Mouse (Mus musculus) MEL (cell line): ENCODE data around the gene Atp6v1b1. TPM values are rescaled to one million over a fixed set of nuclear protein-coding genes. Genes with fewer than 3 reads are reported as not detected.

ENCODE experiments used
- DNase-seq: peaks from one replicate; pipeline ENCODE4 v3.0.0; 2011; ENCODE audit warnings: low read depth, low spot score
- H3K27ac ChIP-seq: 2 replicates; pipeline ENCODE4 v1.5.1; 2012; ENCODE audit warnings: low read depth, mild to moderate bottlenecking, control low read depth, low read length, moderate library complexity; ENCODE audit not compliant: control insufficient read depth
- H3K27me3 ChIP-seq, 2 experiments: fragments of 150-350 bp in 1 of 2; sonication (generic) in 1 of 2; 2 replicates each; pipeline ENCODE4 v1.6.1; 2012; ENCODE audit warnings: low read length in 2 of 2, mild to moderate bottlenecking in 2 of 2, improper control_type of control experiment in 1 of 2, moderate library complexity in 1 of 2; ENCODE audit not compliant: insufficient read depth in 2 of 2, control insufficient read depth in 1 of 2
- H3K36me3 ChIP-seq, 2 experiments: 2 replicates each; pipeline ENCODE4 v1.6.1; 2012 to 2014; ENCODE audit warnings: low read length in 2 of 2, improper control_type of control experiment in 1 of 2, inconsistent platforms in 1 of 2, mild to moderate bottlenecking in 1 of 2; ENCODE audit not compliant: insufficient read depth in 2 of 2, control insufficient read depth in 1 of 2
- H3K4me1 ChIP-seq, 2 experiments: fragments of 150-350 bp in 1 of 2; sonication (generic) in 1 of 2; 2 replicates each; pipeline ENCODE4 v1.6.1; 2012; ENCODE audit warnings: low read length in 2 of 2, improper control_type of control experiment in 1 of 2, mild to moderate bottlenecking in 1 of 2; ENCODE audit not compliant: insufficient read depth in 2 of 2, control insufficient read depth in 1 of 2
- H3K4me3 ChIP-seq, 2 experiments: fragments of 150-350 bp in 1 of 2; sonication (generic) in 1 of 2; 2 replicates each; pipeline ENCODE4 v1.5.1; 2012; ENCODE audit warnings: low read depth in 2 of 2, low read length in 2 of 2, mild to moderate bottlenecking in 2 of 2, moderate library complexity in 2 of 2, control low read depth in 1 of 2, improper control_type of control experiment in 1 of 2; ENCODE audit not compliant: control insufficient read depth in 1 of 2, insufficient read depth in 1 of 2
- H3K79me2 ChIP-seq: 2 replicates; pipeline ENCODE4 v1.6.1; 2012; ENCODE audit warnings: mild to moderate bottlenecking, low read length, moderate library complexity; ENCODE audit not compliant: control insufficient read depth, poor library complexity, insufficient read depth
- H3K9ac ChIP-seq: 2 replicates; pipeline ENCODE4 v1.6.1; 2012; ENCODE audit warnings: low read depth, mild to moderate bottlenecking, control low read depth, low read length, moderate library complexity; ENCODE audit not compliant: control insufficient read depth, poor library complexity, severe bottlenecking
- H3K9me3 ChIP-seq: fragments of 150-350 bp; sonication (generic); replicated peaks from 2 replicates; pipeline ENCODE4 v1.6.1; 2012; ENCODE audit warnings: mild to moderate bottlenecking, low read length, improper control_type of control experiment, moderate library complexity; ENCODE audit not compliant: insufficient read depth
- BHLHE40 ChIP-seq: IDR thresholded peaks from 2 replicates; pipeline ENCODE4 v1.6.1; 2012; ENCODE audit warnings: low read depth, mild to moderate bottlenecking, inconsistent platforms, low read length, improper control_type of control experiment, borderline replicate concordance
- CHD2 ChIP-seq: IDR thresholded peaks from 2 replicates; pipeline ENCODE4 v1.6.1; 2011; ENCODE audit warnings: low read length, improper control_type of control experiment
- E2F4 ChIP-seq: IDR thresholded peaks from 2 replicates; pipeline ENCODE4 v1.6.1; 2011; ENCODE audit warnings: low read depth, low read length, improper control_type of control experiment, borderline replicate concordance
- ELF1 ChIP-seq: IDR thresholded peaks from 2 replicates; pipeline ENCODE4 v1.6.1; 2014; ENCODE audit warnings: low read depth, mild to moderate bottlenecking, inconsistent platforms, low read length, improper control_type of control experiment, moderate library complexity
- GATA1 ChIP-seq: IDR thresholded peaks from 2 replicates; pipeline ENCODE4 v1.6.1; 2011; ENCODE audit warnings: low read depth, low read length, improper control_type of control experiment
- HCFC1 ChIP-seq: IDR thresholded peaks from 2 replicates; pipeline ENCODE4 v1.6.1; 2012; ENCODE audit warnings: low read depth, mild to moderate bottlenecking, inconsistent platforms, low read length, improper control_type of control experiment, moderate library complexity
- JUND ChIP-seq: IDR thresholded peaks from 2 replicates; pipeline ENCODE4 v1.6.1; 2011; ENCODE audit warnings: low read depth, mild to moderate bottlenecking, improper control_type of control experiment, low read length
- MAFK ChIP-seq: IDR thresholded peaks from 2 replicates; pipeline ENCODE4 v1.6.1; 2011; ENCODE audit warnings: low read depth, mild to moderate bottlenecking, low read length, improper control_type of control experiment, borderline replicate concordance
- MAX ChIP-seq: IDR thresholded peaks from 2 replicates; pipeline ENCODE4 v1.6.1; 2011; ENCODE audit warnings: low read length, improper control_type of control experiment
- MYB ChIP-seq: IDR thresholded peaks from 2 replicates; pipeline ENCODE4 v1.6.1; 2011; ENCODE audit warnings: mild to moderate bottlenecking, low read depth, low read length, improper control_type of control experiment
- NELFE ChIP-seq: IDR thresholded peaks from 2 replicates; pipeline ENCODE4 v1.6.1; 2011; ENCODE audit warnings: low read depth, low read length, improper control_type of control experiment
- NRF1 ChIP-seq: IDR thresholded peaks from 2 replicates; pipeline ENCODE4 v1.6.1; 2014; ENCODE audit warnings: low read depth, mild to moderate bottlenecking, inconsistent platforms, low read length, improper control_type of control experiment, moderate library complexity; ENCODE audit not compliant: poor library complexity, insufficient read depth, severe bottlenecking
- POLR2AphosphoS5 ChIP-seq: IDR thresholded peaks from 2 replicates; pipeline ENCODE4 v1.6.1; 2012; ENCODE audit warnings: low read depth, borderline replicate concordance, mild to moderate bottlenecking, inconsistent platforms, low read length, moderate library complexity, mixed read lengths
- RAD21 ChIP-seq: IDR thresholded peaks from 2 replicates; pipeline ENCODE4 v1.6.1; 2011; ENCODE audit warnings: mild to moderate bottlenecking, low read depth, low read length, improper control_type of control experiment
- SIN3A ChIP-seq: IDR thresholded peaks from 2 replicates; pipeline ENCODE4 v1.6.1; 2012; ENCODE audit warnings: low read length, improper control_type of control experiment, inconsistent platforms
- SMC3 ChIP-seq: IDR thresholded peaks from 2 replicates; pipeline ENCODE4 v1.6.1; 2011; ENCODE audit warnings: low read depth, low read length, improper control_type of control experiment
- TAL1 ChIP-seq: IDR thresholded peaks from 2 replicates; pipeline ENCODE4 v1.6.1; 2012; ENCODE audit warnings: mild to moderate bottlenecking, inconsistent platforms, low read length, moderate library complexity, mixed read lengths
- TBP ChIP-seq: IDR thresholded peaks from 2 replicates; pipeline ENCODE4 v1.8.0; 2011; ENCODE audit warnings: low read depth, low read length, improper control_type of control experiment
- USF2 ChIP-seq, 2 experiments: IDR thresholded peaks; 2 replicates each; pipeline ENCODE4 v1.6.1; 2011 to 2012; ENCODE audit warnings: improper control_type of control experiment in 2 of 2, low read length in 2 of 2, borderline replicate concordance in 1 of 2, inconsistent platforms in 1 of 2, low read depth in 1 of 2, mild to moderate bottlenecking in 1 of 2; ENCODE audit not compliant: insufficient read depth in 1 of 2
- ZC3H11A ChIP-seq: IDR thresholded peaks from 2 replicates; pipeline ENCODE4 v1.6.1; 2012; ENCODE audit warnings: low read depth, mild to moderate bottlenecking, inconsistent platforms, low read length, improper control_type of control experiment
- polyA plus RNA-seq, 2 experiments: library from polyadenylated mRNA; stranded (reverse) in 1 of 2; unstranded in 1 of 2; fragments of >175 nt in 1 of 2; fragments of >200 nt in 1 of 2; gene quantifications; 2 replicates each; pipeline versions ENCODE4 v1.2.1 to v1.2.4; 2012; ENCODE audit warnings: low replicate concordance in 2 of 2, low read depth in 1 of 2; ENCODE audit not compliant: insufficient read length in 2 of 2, insufficient read depth in 1 of 2, missing spikeins in 1 of 2
- total RNA-seq: library from RNA; depleted of rRNA; stranded (reverse); fragments of 300-350 nt; gene quantifications from 2 replicates; pipeline ENCODE4 v1.2.3, GENCODE M21; 2012

Atp6v1b1 gene
- total and polyA plus RNA-seq, 3 experiments: 0.08 TPM; not detected in 2

GRCm38 (mm10) chr6:83744126-83744525, 1.3 kb downstream of the Atp6v1b1 start:
- TF ChIP-seq RAD21 (no peak), ZC3H11A (no peak), GATA1 (no peak), JUND (no peak)
- Histone ChIP-seq H3K9me3 (no peaks in the 10 kb centered on the region), H3K4me3 (no peak overlapping the region), H3K27ac (no peak overlapping the region), H3K79me2 (no peaks in the 10 kb centered on the region), H3K9ac (no peak overlapping the region), H3K27me3 (no peaks in the 10 kb centered on the region; a peak in 1 of 4 replicates), H3K4me1 (no peaks in the 10 kb centered on the region), H3K36me3 (no peaks in the 10 kb centered on the region)
- no peak for DNase-seq

- TF ChIP-seq E2F4: no peak
- TF ChIP-seq SMC3: no peak
- no peak for TF ChIP-seq MAX
- no peak for TF ChIP-seq CHD2
- TF ChIP-seq HCFC1: no peak
- TF ChIP-seq BHLHE40: no peak
- no peak for TF ChIP-seq MAFK
- no peak for TF ChIP-seq TBP
- TF ChIP-seq, all 39 proteins: peak for 0
- Histone ChIP-seq H3K79me2 (no peaks in the 10 kb centered on the region), H3K4me1 (no peaks in the 10 kb centered on the region), H3K9ac (no peak overlapping the region), H3K27me3 (no peaks in the 10 kb centered on the region; a peak in 1 of 4 replicates), H3K9me3 (no peaks in the 10 kb centered on the region), H3K4me3 (no peak overlapping the region), H3K27ac (no peak overlapping the region), H3K36me3 (no peaks in the 10 kb centered on the region)
- DNase-seq: no peak
Measured at GRCm38 (mm10) chr6:83744557-83744956, 1.8 kb downstream of the Atp6v1b1 start.

- H3K4me3 ChIP-seq: no peak overlapping the region
- H3K27ac ChIP-seq: no peak overlapping the region
- no peaks in the 10 kb centered on the region for H3K9me3 ChIP-seq
- no peak for DNase-seq
- H3K9ac ChIP-seq: no peak overlapping the region
- H3K4me1 ChIP-seq: no peaks in the 10 kb centered on the region; a peak in 1 of 4 replicates
- no peaks in the 10 kb centered on the region; a peak in 1 of 4 replicates for H3K27me3 ChIP-seq
- H3K36me3 ChIP-seq: no peaks in the 10 kb centered on the region
- TF ChIP-seq SIN3A (no peak), POLR2AphosphoS5 (no peak), ELF1 (no peak), MYB (no peak), USF2 (IDR thresholded peaks at IDR 0.05; ENCODE audit: borderline replicate concordance in 1 of 2, insufficient read depth in 1 of 2, low read depth in 1 of 2, low read length in 2 of 2) (no peak), NRF1 (no peak), TAL1 (no peak), ZC3H11A (no peak), NELFE (no peak)
- TF ChIP-seq, all 39 proteins: peak for 0
- H3K79me2 ChIP-seq: no peaks in the 10 kb centered on the region
Measured at GRCm38 (mm10) chr6:83745466-83745865, 2.7 kb downstream of the Atp6v1b1 start.
